Mouse (Mus musculus) liver, adult 2 months (tissue): ENCODE measurements around the gene Tubb5. TPM values are rescaled to one million over a fixed set of nuclear protein-coding genes. Genes with fewer than 3 reads are reported as not detected.

Experiments
- DNase-seq: peaks from one replicate; pipeline ENCODE4 v3.0.0-alpha.2; 2011; ENCODE audit warnings: low read depth, low spot score; ENCODE audit errors: extremely low read depth
- H3K27ac ChIP-seq: fragments of 200-500 bp; replicated peaks from 2 replicates; pipeline ENCODE4 v1.5.1; 2012; ENCODE audit warnings: low read depth, mild to moderate bottlenecking, control low read depth, inconsistent platforms, low read length; ENCODE audit not compliant: insufficient read depth
- H3K27me3 ChIP-seq: fragments of 200-500 bp; 2 replicates; pipeline ENCODE4 v1.6.1; 2012; ENCODE audit warnings: mild to moderate bottlenecking, moderate library complexity, low read length, inconsistent platforms; ENCODE audit not compliant: control insufficient read depth, insufficient read depth
- H3K36me3 ChIP-seq: fragments of 200-500 bp; 2 replicates; pipeline ENCODE4 v1.6.1; 2012; ENCODE audit warnings: low read length, inconsistent platforms; ENCODE audit not compliant: control insufficient read depth, insufficient read depth
- H3K4me1 ChIP-seq: fragments of 200-500 bp; 2 replicates; pipeline ENCODE4 v1.6.1; 2011; ENCODE audit warnings: low read length; ENCODE audit not compliant: control insufficient read depth, insufficient read depth
- H3K4me3 ChIP-seq: fragments of 200-500 bp; 2 replicates; pipeline ENCODE4 v1.5.1; 2011; ENCODE audit warnings: low read depth, mild to moderate bottlenecking, control low read depth, low read length, moderate library complexity; ENCODE audit not compliant: insufficient read depth
- H3K79me2 ChIP-seq: fragments of 200-500 bp; 2 replicates; pipeline ENCODE4 v1.6.1; 2012; ENCODE audit warnings: inconsistent platforms, mild to moderate bottlenecking, low read length, moderate library complexity; ENCODE audit not compliant: control insufficient read depth, insufficient read depth
- H3K9ac ChIP-seq: fragments of 200-500 bp; 2 replicates; pipeline ENCODE4 v1.6.1; 2012; ENCODE audit warnings: low read depth, mild to moderate bottlenecking, control low read depth, inconsistent platforms, low read length
- CTCF ChIP-seq: fragments of 200-500 bp; IDR thresholded peaks from 2 replicates; pipeline ENCODE4 v1.5.1; 2011; ENCODE audit warnings: low read depth, low read length, control low read depth
- POLR2A ChIP-seq: fragments of 200-500 bp; IDR thresholded peaks from 2 replicates; pipeline ENCODE4 v1.6.1; 2011; ENCODE audit warnings: low read length, control low read depth; ENCODE audit not compliant: insufficient read depth; ENCODE audit errors: extremely low read depth
- WGBS: fragments of 180-500 bp; shearing (Covaris S2); methylation state at CpG from one replicate; pipeline ENCODE4 v1.1.7; 2018; 5-methylcytosine and 5-hydroxymethylcytosine counted together
- polyA plus RNA-seq: library from polyadenylated mRNA; depleted of rRNA; stranded (reverse); fragments of >200 nt; gene quantifications from 2 replicates; pipeline ENCODE4 v1.2.3, GENCODE M21; 2012
- total RNA-seq: library from RNA; depleted of rRNA; stranded (reverse); fragments of >200 nt; gene quantifications from 2 replicates; pipeline ENCODE4 v1.2.3, GENCODE M21; 2014

Gene Tubb5
- total and polyA plus RNA-seq, 2 experiments, result 37.5 to 62.2 TPM

GRCm38 (mm10) chr17:35825109-35825850, 12.8 kb downstream of the Tubb5 start:
- DNase-seq, result no peak
- H3K27ac ChIP-seq, result no peak overlapping the region
- no peak overlapping the region for H3K9ac ChIP-seq
- no peaks in the 10 kb centered on the region for H3K36me3 ChIP-seq
- no peaks in the 10 kb centered on the region for H3K27me3 ChIP-seq
- H3K4me3 ChIP-seq, result no peak overlapping the region
- H3K4me1 ChIP-seq, result 0 out of 2 replicates have a peak, but pooled peaks cover 6% of the 10 kb centered on the region
- WGBS, result 93% methylated on average over 13 of the region's 13 CpGs
- TF ChIP-seq CTCF (no peak), POLR2A (no peak)
- H3K79me2 ChIP-seq, result no peaks in the 10 kb centered on the region

GRCm38 (mm10) chr17:35824402-35824801, 13.7 kb downstream of the Tubb5 start:
- Histone ChIP-seq H3K27ac (no peak overlapping the region), H3K9ac (no peak overlapping the region), H3K79me2 (no peaks in the 10 kb centered on the region), H3K4me3 (no peak overlapping the region), H3K27me3 (no peaks in the 10 kb centered on the region), H3K4me1 (0 out of 2 replicates have a peak, but pooled peaks cover 6% of the 10 kb centered on the region), H3K36me3 (no peaks in the 10 kb centered on the region)
- no peak for TF ChIP-seq POLR2A
- TF ChIP-seq CTCF, result peak; percentile 61
- DNase-seq, result no peak
- WGBS, result 81% methylated on average over 7 of the region's 7 CpGs

- peak within 1 kb of the TSS; percentile 79 for H3K4me3 ChIP-seq
- peak within 1 kb of the TSS; percentile 78 for H3K27ac ChIP-seq
- DNase-seq, result peak; percentile 71
- no peaks in the 10 kb centered on the region for H3K36me3 ChIP-seq
- no peaks in the 10 kb centered on the region for H3K27me3 ChIP-seq
- 0 out of 2 replicates have a peak, but pooled peaks cover 6% of the 10 kb centered on the region for H3K4me1 ChIP-seq
- 2% methylated on average over 46 of the region's 47 CpGs for WGBS
- peak within 1 kb of the TSS; percentile 83 for H3K9ac ChIP-seq
- H3K79me2 ChIP-seq, result no peaks in the 10 kb centered on the region
- TF ChIP-seq CTCF (no peak), POLR2A (no peak)
These were observed 14.9 kb downstream of the Tubb5 start, which contains the start of gene Flot1 for GRCm38 (mm10) chr17:35822964-35823937. Gene Flot1 (plus strand): TSS chr17:35823230.

- 7% methylated on average over 11 of the region's 11 CpGs for WGBS
These were observed 15.5 kb downstream of the Tubb5 start for GRCm38 (mm10) chr17:35822564-35822963.

GRCm38 (mm10) chr17:35821439-35822430, 16.4 kb downstream of the Tubb5 start, which contains the start of gene Ier3:
Gene Ier3 (plus strand): TSS chr17:35821684.
- peak within 1 kb of the TSS; percentile 79 for H3K4me3 ChIP-seq
- H3K79me2 ChIP-seq, result no peaks in the 10 kb centered on the region
- DNase-seq, result no peak
- no peaks in the 10 kb centered on the region for H3K27me3 ChIP-seq
- H3K27ac ChIP-seq, result peak within 1 kb of the TSS; percentile 78
- H3K4me1 ChIP-seq, result 0 out of 2 replicates have a peak, but pooled peaks cover 6% of the 10 kb centered on the region
- 3% methylated on average over 62 of the region's 62 CpGs for WGBS
- H3K9ac ChIP-seq, result peak within 1 kb of the TSS; percentile 73
- TF ChIP-seq POLR2A (no peak), CTCF (no peak)
- no peaks in the 10 kb centered on the region for H3K36me3 ChIP-seq

More at GRCm38 (mm10) chr17:35822564-35822963, 15.5 kb downstream of the Tubb5 start:
- peak overlapping the region; percentile 79 for H3K4me3 ChIP-seq
- H3K4me1 ChIP-seq, result 0 out of 2 replicates have a peak, but pooled peaks cover 6% of the 10 kb centered on the region
- TF ChIP-seq CTCF, result no peak
- no peak for TF ChIP-seq POLR2A
- peak overlapping the region; percentile 78 for H3K27ac ChIP-seq
- H3K36me3 ChIP-seq, result no peaks in the 10 kb centered on the region
- H3K79me2 ChIP-seq, result no peaks in the 10 kb centered on the region
- peak overlapping the region; percentile 73 for H3K9ac ChIP-seq
- no peak for DNase-seq
- no peaks in the 10 kb centered on the region for H3K27me3 ChIP-seq
